Mouse (Mus musculus): ENCODE data around the gene Plekhs1. TPM values are rescaled to one million over a fixed set of nuclear protein-coding genes. Genes with fewer than 3 reads are reported as not detected.

The Plekhs1 gene
- total and polyA plus RNA-seq, 3 experiments: 0.84 to 0.85 TPM; not detected in 1

DNA sequence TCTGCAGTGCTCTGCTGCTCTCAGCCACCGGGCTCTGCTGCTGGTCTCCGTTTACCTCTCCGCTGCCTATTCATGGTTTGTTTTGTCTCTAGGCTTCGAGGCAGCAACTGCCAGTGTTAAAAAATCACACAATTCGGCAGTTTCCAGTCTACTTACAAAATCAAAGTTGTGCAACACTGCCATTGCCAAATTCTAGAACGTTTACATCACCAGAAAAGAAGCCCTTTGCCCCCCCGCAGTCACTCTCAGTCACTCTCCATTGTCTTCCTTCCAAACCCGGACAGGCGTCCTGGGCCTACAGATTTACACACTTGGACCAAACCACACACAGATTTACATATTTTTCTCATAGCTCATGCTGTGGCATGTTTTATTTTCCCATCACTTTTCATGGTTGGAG lies 73.6 kb downstream of the Plekhs1 start:
- no peak overlapping the region for H3K9ac ChIP-seq (ENCODE audit: control insufficient read depth, low read depth, low read length, poor library complexity, severe bottlenecking)
- H3K4me1 ChIP-seq (ENCODE audit: control insufficient read depth in 1 of 2, insufficient read depth in 2 of 2, low read length in 2 of 2): no peaks in the 10 kb centered on the region
- H3K79me2 ChIP-seq (ENCODE audit: control insufficient read depth, insufficient read depth, low read length, poor library complexity): no peaks in the 10 kb centered on the region
- TF ChIP-seq TAL1 (IDR thresholded peaks at IDR 0.05; ENCODE audit: low read length) (no peak), ELF1 (IDR thresholded peaks at IDR 0.05; ENCODE audit: low read depth, low read length) (no peak), MAX (IDR thresholded peaks at IDR 0.05; ENCODE audit: low read length) (no peak), JUND (IDR thresholded peaks at IDR 0.05; ENCODE audit: low read depth, low read length) (no peak), ZC3H11A (IDR thresholded peaks at IDR 0.05; ENCODE audit: low read depth, low read length) (no peak), POLR2AphosphoS2 (IDR thresholded peaks at IDR 0.05; ENCODE audit: low read length) (no peak)
- H3K27ac ChIP-seq (ENCODE audit: control insufficient read depth, low read depth, low read length): no peak overlapping the region
- peaks cover 0 to 11% of the 10 kb centered on the region in 2 experiments; a peak in 2 of 4 replicates for H3K36me3 ChIP-seq (ENCODE audit: control insufficient read depth in 1 of 2, insufficient read depth in 2 of 2, low read length in 2 of 2)
- no peak overlapping the region for H3K4me3 ChIP-seq (ENCODE audit: control insufficient read depth in 1 of 2, insufficient read depth in 1 of 2, low read depth in 2 of 2, low read length in 2 of 2)
- no peak for DNase-seq (ENCODE audit: low read depth, low spot score)
- H3K27me3 ChIP-seq (ENCODE audit: control insufficient read depth in 1 of 2, insufficient read depth in 2 of 2, low read length in 2 of 2): no peaks in the 10 kb centered on the region
- H3K9me3 ChIP-seq (replicated peaks; ENCODE audit: insufficient read depth, low read length): no peaks in the 10 kb centered on the region

DNA sequence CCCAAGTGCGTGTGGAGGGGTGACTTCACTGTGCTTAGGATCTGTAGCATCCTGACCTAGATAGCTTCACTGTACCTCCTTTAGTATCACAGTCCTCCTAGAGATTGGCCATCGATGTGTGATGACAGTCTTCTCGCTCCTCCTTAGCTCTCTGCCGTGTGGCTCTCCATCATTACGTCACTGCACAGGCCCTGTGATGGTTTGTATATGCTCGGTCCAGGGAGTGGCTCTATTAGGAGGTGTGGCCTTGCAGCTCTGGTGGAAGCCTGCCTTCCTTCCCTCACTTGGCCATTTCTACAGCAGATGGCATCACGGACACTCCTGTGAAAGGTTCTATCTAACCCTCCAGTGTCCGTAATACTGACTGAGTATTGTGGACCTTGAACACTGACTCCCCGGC lies 74.3 kb downstream of the Plekhs1 start:
- Histone ChIP-seq H3K4me1 (ENCODE audit: control insufficient read depth in 1 of 2, insufficient read depth in 2 of 2, low read length in 2 of 2) (no peaks in the 10 kb centered on the region), H3K27me3 (ENCODE audit: control insufficient read depth in 1 of 2, insufficient read depth in 2 of 2, low read length in 2 of 2) (no peaks in the 10 kb centered on the region), H3K9ac (ENCODE audit: control insufficient read depth, low read depth, low read length, poor library complexity, severe bottlenecking) (no peak overlapping the region), H3K36me3 (ENCODE audit: control insufficient read depth in 1 of 2, insufficient read depth in 2 of 2, low read length in 2 of 2) (peaks cover 0 to 11% of the 10 kb centered on the region in 2 experiments; a peak in 2 of 4 replicates), H3K27ac (ENCODE audit: control insufficient read depth, low read depth, low read length) (no peak overlapping the region), H3K79me2 (ENCODE audit: control insufficient read depth, insufficient read depth, low read length, poor library complexity) (no peaks in the 10 kb centered on the region), H3K4me3 (ENCODE audit: control insufficient read depth in 1 of 2, insufficient read depth in 1 of 2, low read depth in 2 of 2, low read length in 2 of 2) (no peak overlapping the region), H3K9me3 (replicated peaks; ENCODE audit: insufficient read depth, low read length) (no peaks in the 10 kb centered on the region)
- no peak for DNase-seq (ENCODE audit: low read depth, low spot score)
- no peak for TF ChIP-seq RCOR1 (IDR thresholded peaks at IDR 0.05; ENCODE audit: low read depth, low read length)
- TF ChIP-seq MAZ (IDR thresholded peaks at IDR 0.05; ENCODE audit: low read depth, low read length): no peak
- TF ChIP-seq TAL1 (IDR thresholded peaks at IDR 0.05; ENCODE audit: low read length): no peak
- TF ChIP-seq RAD21 (IDR thresholded peaks at IDR 0.05; ENCODE audit: low read depth, low read length): no peak
- TF ChIP-seq NELFE (IDR thresholded peaks at IDR 0.05; ENCODE audit: low read depth, low read length): no peak
- TF ChIP-seq GATA1 (IDR thresholded peaks at IDR 0.05; ENCODE audit: low read depth, low read length): no peak

Other genes starting within 250 kb of the Plekhs1 start
- not detected in 2 replicates for gene Habp2, start 174.5 kb upstream of the Plekhs1 start, total RNA-seq (2012; rRNA removed)
- gene Habp2, start 174.5 kb upstream of the Plekhs1 start, polyA plus RNA-seq (2012; ENCODE audit: insufficient read depth in 1 of 2, insufficient read length in 2 of 2, low read depth in 1 of 2, low replicate concordance in 2 of 2, missing spikeins in 1 of 2): not detected
- 0.07 and 0.08 TPM in 2 replicates for gene Nrap, start 71.6 kb upstream of the Plekhs1 start, total RNA-seq (2012; rRNA removed)
- under 1 TPM in 1 of 2 experiments, not detected in 1; 0.11 TPM for gene Nrap, start 71.6 kb upstream of the Plekhs1 start, polyA plus RNA-seq (2012; ENCODE audit: insufficient read depth in 1 of 2, insufficient read length in 2 of 2, low read depth in 1 of 2, low replicate concordance in 2 of 2, missing spikeins in 1 of 2)
- gene Casp7, start 64.5 kb upstream of the Plekhs1 start, total RNA-seq (2012; rRNA removed): 53.9 and 70.4 TPM in 2 replicates
- gene Casp7, start 64.5 kb upstream of the Plekhs1 start, polyA plus RNA-seq (2012; ENCODE audit: insufficient read depth in 1 of 2, insufficient read length in 2 of 2, low read depth in 1 of 2, low replicate concordance in 2 of 2, missing spikeins in 1 of 2): 10 to 100 TPM in 1 of 2 experiments, not detected in 1; 69.4 TPM
- gene Dclre1a, start 86.6 kb downstream of the Plekhs1 start, total RNA-seq (2012; rRNA removed): 27.9 and 28.7 TPM in 2 replicates
- 100 to 1,000 TPM in 1 of 2 experiments, 10 to 100 TPM in 1; 36.0 to 142 TPM for gene Dclre1a, start 86.6 kb downstream of the Plekhs1 start, polyA plus RNA-seq (2012; ENCODE audit: insufficient read depth in 1 of 2, insufficient read length in 2 of 2, low read depth in 1 of 2, low replicate concordance in 2 of 2, missing spikeins in 1 of 2)
- gene Nhlrc2, start 86.6 kb downstream of the Plekhs1 start, total RNA-seq (2012; rRNA removed): 27.7 and 34.7 TPM in 2 replicates
- gene Nhlrc2, start 86.6 kb downstream of the Plekhs1 start, polyA plus RNA-seq (2012; ENCODE audit: insufficient read depth in 1 of 2, insufficient read length in 2 of 2, low read depth in 1 of 2, low replicate concordance in 2 of 2, missing spikeins in 1 of 2): 10 to 100 TPM; 22.4 to 37.6 TPM